Mouse (Mus musculus): Measurements from ENCODE around the gene Ciapin1.

GRCm38 (mm10) chr8:94776346-94776745 lies 61.8 kb downstream of the Ciapin1 start:
- no peak for TF ChIP-seq CTCF (IDR thresholded peaks at IDR 0.05; ENCODE audit: extremely low read depth, insufficient read depth, insufficient read length, insufficient replicate concordance)
- no peak for TF ChIP-seq POLR2A (IDR thresholded peaks at IDR 0.05; ENCODE audit: low read depth, low read length)
